Mouse (Mus musculus): ENCODE data around the gene Slc30a9.
A peak's percentile ranks its signal among the peaks of the same experiment; 100 is the strongest.

Slc30a9 gene

DNA sequence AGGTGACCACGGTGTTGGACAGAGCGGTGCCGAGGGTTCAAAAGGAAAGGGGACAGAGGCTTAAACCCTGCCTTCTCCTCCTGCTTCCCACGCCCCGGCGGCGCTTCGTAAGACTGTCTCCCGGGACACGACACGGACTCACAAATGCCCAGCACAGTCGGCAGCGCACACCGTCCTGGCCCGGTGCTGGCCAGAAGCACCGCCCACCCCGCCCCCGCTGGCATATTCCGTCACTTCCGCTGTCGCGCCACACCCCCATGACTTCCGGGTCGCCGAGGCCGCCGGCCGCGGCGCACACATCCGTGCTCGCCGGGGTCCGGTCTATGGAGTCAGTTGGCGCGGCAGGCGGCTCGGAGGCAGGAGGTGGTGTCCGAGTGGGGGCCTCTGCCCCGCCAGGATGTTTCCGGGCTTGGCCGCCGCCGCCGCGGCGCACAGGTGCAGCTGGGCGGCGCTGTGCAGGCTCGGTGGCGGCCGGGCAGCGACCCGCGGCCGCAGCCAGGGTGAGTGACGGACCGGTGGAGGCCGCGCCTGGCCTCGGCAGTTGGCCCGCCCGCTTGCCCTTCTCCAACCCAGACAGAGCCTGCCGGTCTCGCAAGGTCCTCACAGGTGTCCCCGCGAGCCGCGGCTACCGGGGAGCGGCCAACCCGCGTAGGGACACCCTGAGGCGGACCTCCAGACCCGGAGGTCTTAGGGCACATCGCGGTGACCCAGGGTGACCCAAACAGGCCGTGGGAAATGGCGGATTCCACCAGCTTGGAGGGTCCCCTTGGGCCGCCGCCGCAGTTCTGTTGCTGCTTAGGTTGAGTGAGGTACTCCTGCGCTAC is at the start of gene Slc30a9:
Gene Slc30a9, plus strand, starts transcription at position 258 of the 824 bp plus-strand sequence.
- peak; percentile 90 to 92 for DNase-seq (ENCODE audit: low spot score in 2 of 2)

GRCm38 (mm10) chr5:67258473-67258872 is 48.3 kb upstream of the Slc30a9 start:
- DNase-seq (ENCODE audit: low spot score in 2 of 2): no peak

- DNase-seq (ENCODE audit: low spot score in 2 of 2): no peak
Observed at GRCm38 (mm10) chr5:67260159-67260530, 46.6 kb upstream of the Slc30a9 start.

- DNase-seq (ENCODE audit: low spot score in 2 of 2): peak; percentile 81 to 94
Observed at GRCm38 (mm10) chr5:67260531-67261371, 46.0 kb upstream of the Slc30a9 start, which contains the start of gene Tmem33. TSS of gene Tmem33 (plus strand) at chr5:67260565.

- DNase-seq (ENCODE audit: low spot score in 2 of 2): no peak
Observed at GRCm38 (mm10) chr5:67262964-67263363, 43.8 kb upstream of the Slc30a9 start.

- DNase-seq (ENCODE audit: low spot score in 2 of 2): no peak
Observed at GRCm38 (mm10) chr5:67266106-67266505, 40.6 kb upstream of the Slc30a9 start.

DNA sequence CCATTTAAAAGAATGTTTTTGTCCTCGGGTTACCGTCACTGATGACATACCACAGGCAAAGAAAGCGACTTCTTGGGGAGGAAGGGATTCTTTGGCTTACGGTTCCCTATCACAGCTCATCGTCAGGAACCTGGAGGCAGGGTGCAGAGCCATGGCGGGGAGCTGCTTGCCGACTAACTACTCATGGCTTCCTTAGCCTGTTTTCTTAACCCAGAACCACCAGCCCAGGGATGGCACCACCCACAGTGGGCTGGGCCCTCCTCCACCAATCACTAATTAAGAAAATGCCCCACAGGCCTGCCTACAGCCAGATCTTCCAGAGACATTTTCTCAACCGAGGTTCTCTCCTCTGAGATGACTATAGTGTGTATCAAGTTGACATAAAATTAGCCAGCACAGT is 37.4 kb upstream of the Slc30a9 start:
- DNase-seq (ENCODE audit: low spot score in 2 of 2): no peak

DNA sequence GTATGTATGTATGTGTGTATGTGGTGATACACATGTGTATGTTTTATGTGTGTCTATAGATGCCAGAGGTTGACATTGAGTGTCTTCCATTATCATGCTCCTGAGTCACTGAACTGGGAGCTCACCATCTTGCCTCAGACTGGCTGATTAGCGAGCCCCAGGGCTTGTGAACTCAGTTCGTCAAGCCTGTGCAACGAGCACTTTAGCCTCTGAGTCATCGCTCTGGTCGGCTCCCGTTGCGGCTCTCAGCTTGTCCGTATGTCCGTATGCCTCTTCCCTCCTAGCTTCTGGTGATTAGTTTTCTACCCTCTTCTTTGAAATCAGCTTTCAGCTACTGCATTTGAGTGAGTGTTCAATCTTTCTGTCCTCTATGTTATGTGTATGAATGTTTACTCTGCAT is 27.3 kb upstream of the Slc30a9 start:
- no peak for DNase-seq (ENCODE audit: low spot score in 2 of 2)

- no peak for DNase-seq (ENCODE audit: low spot score in 2 of 2)
Observed at GRCm38 (mm10) chr5:67279840-67280239, 26.9 kb upstream of the Slc30a9 start.

- no peak for DNase-seq (ENCODE audit: low spot score in 2 of 2)
Observed at GRCm38 (mm10) chr5:67280400-67280799, 26.4 kb upstream of the Slc30a9 start.

- DNase-seq (ENCODE audit: low spot score in 2 of 2): no peak
Observed at GRCm38 (mm10) chr5:67295029-67295428, 11.7 kb upstream of the Slc30a9 start.

GRCm38 (mm10) chr5:67295682-67296081 is 11.1 kb upstream of the Slc30a9 start:
- no peak for DNase-seq (ENCODE audit: low spot score in 2 of 2)

DNA sequence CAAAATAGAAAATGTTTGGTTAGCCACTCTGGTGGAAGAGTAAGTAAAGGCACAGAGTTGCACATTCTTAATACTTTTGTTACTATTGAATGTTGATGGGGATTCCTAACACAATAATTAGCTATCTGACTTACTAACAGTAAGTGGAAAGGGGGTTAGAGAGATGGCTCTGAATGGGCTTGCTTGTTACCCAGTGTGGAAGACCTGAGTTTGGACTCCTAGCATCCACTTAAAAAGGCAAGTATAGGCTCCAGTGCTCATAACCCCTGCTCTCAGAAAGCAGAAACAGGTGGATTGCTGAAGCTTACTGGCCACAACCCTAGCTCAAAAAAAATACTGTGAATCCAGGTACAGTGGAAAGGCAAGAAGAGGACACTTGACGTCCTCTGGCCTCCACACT is 10.6 kb upstream of the Slc30a9 start:
- DNase-seq (ENCODE audit: low spot score in 2 of 2): no peak

- DNase-seq (ENCODE audit: low spot score in 2 of 2): no peak
Observed at GRCm38 (mm10) chr5:67297026-67297813, 9.5 kb upstream of the Slc30a9 start.

- DNase-seq (ENCODE audit: low spot score in 2 of 2): no peak
Observed at GRCm38 (mm10) chr5:67299847-67300412, 6.8 kb upstream of the Slc30a9 start.

DNA sequence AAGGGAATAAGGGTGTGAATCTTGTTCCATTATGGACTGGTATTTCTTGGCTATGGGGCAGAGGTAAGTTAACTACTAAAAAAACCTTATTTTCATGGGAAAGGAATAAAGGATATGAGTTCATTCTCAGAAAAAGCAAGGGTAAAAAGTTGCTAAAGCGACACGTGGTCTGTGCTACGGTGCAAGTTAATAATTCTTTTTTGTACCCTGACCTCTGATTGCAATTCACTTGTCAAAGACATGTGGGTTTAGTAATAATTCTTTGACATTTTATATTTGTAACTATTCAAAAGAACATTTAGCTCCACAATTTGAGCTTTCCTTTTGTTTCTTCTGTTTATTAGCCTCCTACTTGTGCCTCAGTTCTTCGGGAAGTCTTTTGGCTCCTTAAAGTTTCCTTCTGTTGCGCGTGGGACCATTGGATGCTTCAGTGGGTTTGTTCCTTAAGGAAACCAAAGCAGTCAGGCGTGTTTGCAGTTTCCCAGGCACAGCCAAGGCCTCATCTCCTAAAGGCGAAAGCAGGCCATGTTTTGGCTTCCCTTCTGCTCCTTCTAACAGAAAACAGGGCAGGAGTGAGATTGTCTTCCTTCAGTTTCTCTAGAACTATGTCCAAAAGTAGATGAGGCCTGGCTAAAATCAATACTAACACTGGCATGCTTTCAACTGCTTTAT is 5.7 kb upstream of the Slc30a9 start:
- no peak for DNase-seq (ENCODE audit: low spot score in 2 of 2)

DNA sequence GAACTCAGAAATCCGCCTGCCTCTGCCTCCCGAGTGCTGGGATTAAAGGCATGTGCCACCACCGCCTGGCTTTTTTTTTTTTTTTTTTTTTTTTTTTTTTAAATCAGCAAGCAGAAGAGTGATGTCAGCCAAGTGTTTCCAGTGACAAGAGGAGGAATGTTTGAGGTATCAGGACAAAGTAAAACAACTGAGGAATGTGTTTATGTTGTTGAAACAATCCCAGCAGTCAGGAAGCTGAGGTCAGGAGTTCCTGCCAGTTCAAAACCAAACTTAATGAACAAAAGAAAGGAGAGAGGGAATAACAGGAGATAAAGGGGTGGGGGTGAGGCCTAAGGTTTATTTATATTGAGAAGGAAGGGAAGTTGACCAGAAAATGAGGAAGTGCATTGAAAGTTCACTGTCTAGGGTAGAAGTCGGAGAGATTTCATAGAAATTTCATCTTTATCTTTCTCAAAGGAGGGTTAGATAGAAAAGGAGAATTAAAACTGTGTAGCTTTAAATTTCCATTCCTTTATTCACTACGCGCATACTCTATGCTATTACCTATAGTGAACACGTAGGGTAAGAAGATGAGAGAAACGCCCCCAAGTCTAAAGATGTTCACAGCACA is 4.9 kb upstream of the Slc30a9 start:
- no peak for DNase-seq (ENCODE audit: low spot score in 2 of 2)

DNA sequence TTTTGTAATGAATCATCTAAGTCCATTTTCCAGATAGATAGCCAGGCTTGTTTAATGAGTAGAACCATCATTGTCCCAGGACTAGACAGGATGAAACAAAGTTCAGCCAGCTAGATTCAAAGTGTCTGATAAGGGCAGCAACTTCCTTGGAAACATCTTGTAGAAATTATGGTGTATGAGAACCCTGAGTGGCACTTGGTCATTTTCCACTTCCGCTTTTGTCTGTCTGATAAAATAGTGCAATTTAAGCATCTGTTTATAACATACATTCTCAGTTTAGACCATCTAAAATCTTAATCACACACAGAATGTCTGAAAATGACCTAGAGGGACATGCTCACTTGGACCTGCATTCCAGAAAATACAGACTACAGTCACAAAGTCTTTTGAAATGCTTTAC is 2.9 kb upstream of the Slc30a9 start:
- no peak for DNase-seq (ENCODE audit: low spot score in 2 of 2)

- no peak for DNase-seq (ENCODE audit: low spot score in 2 of 2)
Observed at GRCm38 (mm10) chr5:67307659-67308222, 986 bp downstream of the Slc30a9 start.

GRCm38 (mm10) chr5:67311811-67312521 is 5.2 kb downstream of the Slc30a9 start:
- DNase-seq (ENCODE audit: low spot score in 2 of 2): no peak
